Mouse (Mus musculus) myocyte (in vitro differentiated cells): ENCODE results near the gene Tnrc18.

Source experiments
- MAX ChIP-seq: IDR thresholded peaks from one replicate; pipeline ENCODE4 v1.6.1; 2011; ENCODE audit warnings: low read depth, mild to moderate bottlenecking, control low read depth
- MYOD1 ChIP-seq, 3 experiments: IDR thresholded peaks; one replicate each; pipeline ENCODE4 v1.6.1; 2011; ENCODE audit warnings: control low read depth in 2 of 3, low read depth in 2 of 3, mild to moderate bottlenecking in 2 of 3, moderate library complexity in 1 of 3; ENCODE audit not compliant: insufficient read length in 2 of 3, control insufficient read depth in 1 of 3
- MYOG ChIP-seq, 3 experiments: IDR thresholded peaks; one replicate each; pipeline ENCODE4 v1.6.1; 2011; ENCODE audit warnings: control low read depth in 2 of 3, low read depth in 2 of 3, mild to moderate bottlenecking in 2 of 3; ENCODE audit not compliant: insufficient read length in 2 of 3, control insufficient read depth in 1 of 3, insufficient read depth in 1 of 3
- POLR2A ChIP-seq: IDR thresholded peaks from one replicate; pipeline ENCODE4 v1.6.1; 2011; ENCODE audit warnings: low read depth, mild to moderate bottlenecking, control low read depth, moderate library complexity; ENCODE audit not compliant: insufficient read length
- REST ChIP-seq: IDR thresholded peaks from one replicate; pipeline ENCODE4 v1.6.1; 2011; ENCODE audit warnings: mild to moderate bottlenecking, control low read depth, moderate library complexity; ENCODE audit not compliant: insufficient read depth, insufficient read length
- TCF12 ChIP-seq: IDR thresholded peaks from one replicate; pipeline ENCODE4 v1.6.1; 2011; ENCODE audit warnings: mild to moderate bottlenecking, control low read depth; ENCODE audit not compliant: poor library complexity, insufficient read depth, severe bottlenecking
- TCF3 ChIP-seq: IDR thresholded peaks from one replicate; pipeline ENCODE4 v1.6.1; 2011; ENCODE audit warnings: low read depth, control low read depth; ENCODE audit not compliant: insufficient read length

GRCm38 (mm10) chr5:142728301-142728700, 89.2 kb downstream of the Tnrc18 start:
- TF ChIP-seq POLR2A (no peak), TCF3 (no peak), REST (no peak), TCF12 (no peak), MAX (no peak), MYOG (IDR thresholded peaks at IDR 0.05; ENCODE audit: control insufficient read depth in 1 of 3, insufficient read depth in 1 of 3, insufficient read length in 2 of 3, low read depth in 2 of 3) (no peak), MYOD1 (IDR thresholded peaks at IDR 0.05; ENCODE audit: control insufficient read depth in 1 of 3, insufficient read length in 2 of 3, low read depth in 2 of 3) (no peak)
